Mouse (Mus musculus) lung, adult 18-20 months (tissue): ENCODE measurements around the gene Chchd6.
A peak's percentile ranks its signal among the peaks of the same experiment; 100 is the strongest.

Experiments used
- DNase-seq, 2 experiments: peaks; one replicate each; pipeline ENCODE4 v3.0.0; 2022; ENCODE audit warnings: mixed read lengths in 2 of 2

The Chchd6 gene

DNA sequence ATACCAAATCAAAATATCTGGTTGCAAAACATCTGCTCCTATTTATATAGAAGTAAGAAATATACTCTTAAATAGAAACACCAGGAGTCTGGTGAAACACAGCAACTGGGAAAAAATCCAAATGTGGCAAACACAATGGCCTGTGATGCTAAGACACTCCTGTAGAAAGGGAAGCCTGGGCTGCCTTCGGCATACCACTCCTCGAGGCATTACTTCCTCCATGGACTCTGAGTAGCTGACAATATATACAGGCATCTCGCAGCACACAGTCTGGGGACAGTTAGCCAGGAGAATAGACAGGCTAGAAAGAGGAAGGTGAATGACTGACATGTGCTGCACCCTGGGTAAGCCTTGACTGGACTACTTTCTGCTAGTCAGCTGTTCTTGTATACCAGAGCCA is 146.7 kb downstream of the Chchd6 start:
- no peak for DNase-seq

GRCm38 (mm10) chr6:89440671-89441070 is 154.8 kb downstream of the Chchd6 start:
- no peak for DNase-seq

- DNase-seq, result no peak
Measured at GRCm38 (mm10) chr6:89431920-89432482, 163.5 kb downstream of the Chchd6 start.

DNA sequence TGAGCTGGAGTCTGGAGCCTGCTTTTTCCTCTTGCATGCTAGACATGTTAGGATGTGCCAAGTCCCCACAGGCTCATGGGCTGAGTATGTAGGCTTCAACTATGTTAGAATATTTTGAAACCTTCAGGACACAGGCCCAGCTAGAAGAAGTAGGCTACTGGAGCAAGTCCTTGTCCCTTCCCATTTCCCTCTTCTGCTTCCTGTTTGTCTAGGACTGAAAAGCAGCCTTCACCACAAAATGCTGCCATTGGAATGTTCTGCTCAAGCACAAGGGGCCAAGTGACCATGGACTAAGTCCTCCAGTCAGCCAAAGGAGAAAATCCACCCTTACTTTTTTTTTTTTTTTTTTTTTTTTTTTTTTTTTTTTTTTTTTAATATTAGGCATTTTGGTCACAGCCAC is 164.7 kb downstream of the Chchd6 start:
- DNase-seq, result no peak

DNA sequence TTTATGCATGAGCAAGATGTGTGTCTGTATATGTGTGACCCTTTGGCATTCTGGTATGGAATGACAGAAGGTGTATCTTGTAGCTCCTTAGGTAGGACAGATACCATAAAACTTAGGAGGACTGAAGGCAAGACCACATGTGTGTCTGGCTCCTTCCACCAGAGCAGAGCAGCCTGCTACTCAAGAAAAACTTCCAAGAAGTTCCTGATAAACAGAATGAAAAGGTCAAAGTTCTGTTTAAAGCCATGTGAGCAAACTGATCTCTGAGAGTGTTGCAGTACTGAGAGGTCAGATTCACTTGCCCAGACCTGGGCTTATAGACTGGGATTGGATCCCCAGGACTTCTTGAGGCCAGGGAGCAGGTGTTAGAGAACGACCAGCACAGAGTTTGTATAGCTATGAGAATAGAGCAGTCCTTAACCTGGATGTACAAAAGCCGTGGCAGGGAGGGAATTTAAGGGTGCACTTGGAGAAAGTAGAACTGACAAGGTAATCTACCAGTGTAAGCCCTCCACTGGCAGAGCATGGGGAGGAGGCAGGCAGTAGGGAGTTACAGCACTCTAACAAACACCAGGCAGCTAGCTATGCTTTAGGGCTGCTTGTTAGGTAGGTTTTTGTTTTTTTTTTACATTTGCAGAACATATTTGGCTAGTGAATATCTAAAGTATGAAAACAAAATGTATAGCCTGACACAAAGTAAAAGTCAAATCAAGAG is 166.6 kb downstream of the Chchd6 start:
- DNase-seq, result no peak

GRCm38 (mm10) chr6:89424461-89424860 is 171.0 kb downstream of the Chchd6 start:
- peak; percentile 38 to 59 for DNase-seq

DNA sequence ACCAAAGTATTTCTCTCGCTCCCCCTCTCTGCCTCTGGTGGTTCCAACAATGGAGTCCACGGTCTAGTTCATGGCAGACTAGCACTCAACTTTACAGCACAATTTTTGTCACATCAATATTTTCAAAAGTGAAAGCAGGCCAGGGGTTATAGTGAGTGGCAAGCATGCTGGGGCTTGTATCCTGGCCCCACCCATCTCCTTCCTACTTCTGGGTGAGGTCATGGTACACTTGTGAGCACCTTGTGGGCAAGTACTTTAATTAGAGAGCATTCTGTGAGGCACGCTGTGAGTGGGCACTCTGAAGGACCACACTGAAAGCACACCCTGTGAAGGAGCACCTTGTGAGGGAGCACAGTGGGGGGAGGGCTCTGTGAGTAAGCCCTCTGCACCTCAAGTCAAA is 172.8 kb downstream of the Chchd6 start:
- DNase-seq, result peak; percentile 86 to 90

DNA sequence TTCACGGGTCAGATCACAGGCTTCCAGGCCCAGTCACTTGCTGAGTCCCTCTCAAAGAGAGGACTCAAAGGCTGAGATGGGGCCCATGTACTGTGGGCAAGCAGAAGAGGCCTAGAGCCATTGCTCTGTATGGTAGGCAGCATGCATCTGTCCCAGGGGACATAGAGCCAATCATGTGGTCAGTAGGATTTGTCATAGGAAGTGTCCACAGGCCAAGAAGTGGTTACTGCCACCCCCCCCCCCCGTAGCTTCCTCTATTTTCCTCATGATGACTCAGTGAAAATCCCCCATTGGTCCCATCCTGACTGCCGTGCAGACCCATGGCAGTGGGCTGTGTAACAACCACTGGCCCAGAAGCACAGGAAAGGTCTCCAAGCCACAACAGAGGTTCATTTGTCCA is 173.5 kb downstream of the Chchd6 start:
- no peak for DNase-seq

- DNase-seq, result peak; percentile 41 to 56
Measured at GRCm38 (mm10) chr6:89421503-89421902, 173.9 kb downstream of the Chchd6 start.

DNA sequence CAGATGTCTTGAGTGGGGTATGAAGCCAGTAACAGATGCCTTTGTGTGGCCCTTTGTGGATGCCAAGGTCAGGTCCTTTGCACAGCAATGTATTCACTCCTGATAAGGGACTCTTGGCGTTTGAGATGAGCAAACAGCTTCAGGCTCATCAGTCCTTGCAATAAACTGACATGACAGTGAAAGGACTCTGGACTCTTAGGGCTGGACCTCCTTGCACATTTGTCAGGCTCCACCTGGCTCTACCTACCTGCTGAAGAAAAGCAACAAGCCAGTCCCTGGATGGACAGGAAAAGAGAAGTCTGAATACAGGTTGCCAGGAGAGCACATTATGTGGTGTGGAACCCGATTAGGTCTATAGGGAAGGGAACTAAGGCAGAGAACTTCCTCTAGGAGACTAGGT is 174.7 kb downstream of the Chchd6 start:
- no peak for DNase-seq

GRCm38 (mm10) chr6:89420110-89420509 is 175.3 kb downstream of the Chchd6 start:
- no peak for DNase-seq

- DNase-seq, result no peak
Measured at GRCm38 (mm10) chr6:89419066-89419815, 176.2 kb downstream of the Chchd6 start.

GRCm38 (mm10) chr6:89416030-89416595 is 179.3 kb downstream of the Chchd6 start:
- no peak for DNase-seq

- DNase-seq, result no peak
Measured at GRCm38 (mm10) chr6:89415091-89415490, 180.4 kb downstream of the Chchd6 start.

DNA sequence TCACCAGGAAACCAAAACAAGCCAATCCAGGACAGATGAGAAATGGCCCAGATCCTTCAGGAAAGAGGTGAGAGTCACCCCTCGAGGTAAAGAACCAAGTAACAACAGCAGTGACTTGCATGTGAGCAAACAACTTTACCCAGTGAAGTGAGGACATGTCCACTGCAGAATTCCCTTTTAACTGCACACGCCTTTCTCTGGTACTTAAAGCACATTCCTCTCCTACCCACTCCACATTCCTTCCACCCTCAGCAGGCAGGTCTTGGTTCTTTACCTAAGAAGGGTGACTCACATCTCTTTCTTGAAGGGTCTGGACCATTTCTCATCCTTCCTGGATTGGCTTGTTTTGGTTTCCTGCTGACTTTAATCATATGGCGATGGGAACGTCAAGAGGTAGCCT is 181.3 kb downstream of the Chchd6 start:
- peak; percentile 74 to 84 for DNase-seq

- peak in 1 of 2 experiments; percentile 55 for DNase-seq
Measured at GRCm38 (mm10) chr6:89413481-89413884, 182.0 kb downstream of the Chchd6 start.

DNA sequence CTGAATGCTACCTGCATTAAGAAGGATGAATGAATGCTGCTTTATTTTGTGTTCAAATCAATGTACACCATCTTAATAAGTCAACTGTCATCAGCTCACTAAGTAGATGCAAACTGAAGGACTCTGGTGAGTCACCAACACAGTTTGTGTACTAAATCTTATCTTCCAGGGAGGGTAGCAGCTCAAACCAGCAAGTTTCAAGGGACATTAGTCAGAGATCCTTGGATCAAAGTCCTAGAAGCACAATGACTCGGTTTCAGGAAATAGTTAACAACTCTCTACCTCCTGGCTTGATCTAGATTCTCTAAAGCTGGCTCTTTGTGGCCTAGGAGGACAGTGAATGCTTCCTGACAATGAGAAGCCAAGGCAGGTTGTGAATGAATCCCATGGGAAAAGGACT is 182.9 kb downstream of the Chchd6 start:
- DNase-seq, result no peak

GRCm38 (mm10) chr6:89409041-89409440 is 186.4 kb downstream of the Chchd6 start:
- peak in 1 of 2 experiments; percentile 24 for DNase-seq

DNA sequence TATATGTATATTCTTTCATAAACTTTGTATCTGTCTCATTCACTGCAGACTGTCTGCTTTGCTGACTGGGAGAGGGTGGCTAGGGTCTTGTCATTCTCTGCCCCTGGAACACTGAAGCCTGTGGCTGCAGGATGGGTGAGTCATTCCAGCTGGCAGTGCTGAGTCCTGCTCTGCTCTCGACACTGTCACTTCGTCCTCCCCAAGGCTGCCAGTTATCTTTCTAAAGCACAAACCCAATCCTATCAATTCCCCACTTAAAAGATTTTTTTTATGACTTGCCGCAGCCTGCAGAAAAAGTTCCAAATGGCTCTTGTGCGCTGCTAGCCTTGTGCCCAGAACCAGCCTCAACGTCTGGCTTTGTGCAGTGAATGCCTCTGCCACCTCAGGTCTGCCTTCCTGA is 187.2 kb downstream of the Chchd6 start:
- DNase-seq, result no peak

DNA sequence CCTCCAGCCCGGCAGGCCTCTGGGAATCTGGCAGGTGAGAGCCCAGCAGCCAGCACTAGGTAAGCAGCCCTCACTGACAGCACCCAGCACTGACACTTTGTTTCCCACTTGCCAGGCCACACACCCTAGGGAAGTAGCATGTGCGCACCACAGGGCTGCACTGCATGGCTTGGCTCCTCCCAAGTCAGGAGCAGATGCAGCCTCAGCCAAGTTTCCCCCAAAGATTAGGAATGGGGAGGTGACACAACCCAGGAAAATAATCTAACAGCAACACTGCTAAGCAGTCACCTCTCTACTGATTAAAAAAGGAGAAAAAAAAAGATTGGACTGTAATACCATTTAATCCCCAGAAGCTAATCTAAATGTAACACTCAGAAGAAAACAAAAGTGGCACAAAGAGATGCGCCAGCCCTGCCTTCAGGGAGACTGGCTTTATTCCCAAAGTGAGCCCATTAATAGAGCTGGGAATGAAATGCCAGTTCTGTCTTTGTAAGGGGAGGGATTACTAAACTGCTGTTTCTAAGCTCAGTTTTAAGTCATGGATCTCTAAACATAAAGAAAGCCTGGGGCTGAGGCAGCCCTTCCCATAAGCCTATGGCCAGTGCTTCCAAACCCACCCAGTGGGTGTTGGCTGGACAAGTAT is 188.1 kb downstream of the Chchd6 start:
- no peak for DNase-seq

GRCm38 (mm10) chr6:89404964-89405363 is 190.5 kb downstream of the Chchd6 start:
- no peak for DNase-seq

- no peak for DNase-seq
Measured at GRCm38 (mm10) chr6:89403257-89404225, 191.9 kb downstream of the Chchd6 start.
